Mouse (Mus musculus) right cerebral cortex, adult 18-20 months (tissue): ENCODE measurements around the gene Pom121l2.

Experiments
- DNase-seq: peaks from one replicate; pipeline ENCODE4 v3.0.0; 2022; ENCODE audit warnings: mixed read lengths

Gene Pom121l2

GRCm38 (mm10) chr13:21980981-21981802 is at the start of gene Pom121l2:
Gene Pom121l2 (plus strand): TSS chr13:21981194.
- peak; percentile 14 for DNase-seq

DNA sequence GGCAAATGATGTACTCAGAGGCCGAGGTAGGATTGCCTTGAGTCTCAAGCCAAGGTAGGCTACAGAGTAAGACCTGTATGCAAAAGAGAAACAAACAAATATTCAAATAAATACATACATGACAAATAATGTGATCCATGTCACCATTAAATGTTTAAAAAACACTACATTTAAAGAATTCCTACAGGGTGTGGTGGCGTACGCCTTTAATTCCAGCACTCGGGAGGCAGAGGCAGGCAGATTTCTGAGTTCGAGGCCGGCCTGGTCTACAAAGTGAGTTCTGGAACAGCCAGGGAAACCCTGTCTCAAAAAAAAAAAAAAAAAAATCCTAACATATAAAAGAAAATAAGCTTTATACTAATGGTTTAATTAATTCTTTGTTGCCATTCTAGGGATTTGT is 49.3 kb upstream of the Pom121l2 start:
- no peak for DNase-seq

- peak; percentile 15 for DNase-seq
These were observed 47.1 kb upstream of the Pom121l2 start for GRCm38 (mm10) chr13:21933626-21934548.

DNA sequence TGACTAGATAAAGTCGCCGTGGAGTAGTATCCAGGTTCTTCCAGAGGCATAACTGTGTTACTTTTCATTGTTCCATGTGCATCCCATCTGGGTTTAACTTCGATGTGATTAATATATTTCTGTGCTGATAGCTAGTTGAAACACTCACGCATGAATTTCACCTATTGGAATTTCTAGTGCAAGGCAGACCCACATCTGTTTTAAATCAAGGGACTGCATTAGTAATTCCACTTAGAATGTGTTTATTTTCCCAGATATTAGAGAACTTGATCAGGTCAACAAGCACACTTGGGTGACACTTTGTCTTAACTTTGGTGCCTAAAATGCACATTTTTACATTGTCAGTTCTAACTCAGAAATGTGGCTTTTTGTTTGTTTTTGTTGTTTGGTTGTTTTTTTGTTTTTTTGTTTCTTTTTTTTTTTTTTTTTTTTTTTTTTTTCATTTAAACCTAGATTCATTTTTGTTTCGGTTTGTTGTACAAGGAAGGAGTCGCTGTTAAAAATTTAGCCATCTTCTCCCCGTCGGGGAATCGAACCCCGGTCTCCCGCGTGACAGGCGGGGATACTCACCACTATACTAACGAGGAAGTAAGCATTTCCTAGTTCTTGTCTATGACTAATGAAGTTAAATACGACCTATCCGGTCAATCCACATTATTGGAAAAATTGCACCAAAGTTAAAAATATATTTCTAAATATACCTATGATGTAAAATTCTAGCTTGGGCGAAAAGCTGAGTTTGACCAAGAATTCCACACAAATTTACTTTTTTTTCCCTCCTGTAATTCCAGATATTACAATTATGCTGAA is 45.8 kb upstream of the Pom121l2 start:
- DNase-seq = peak; percentile 43

DNA sequence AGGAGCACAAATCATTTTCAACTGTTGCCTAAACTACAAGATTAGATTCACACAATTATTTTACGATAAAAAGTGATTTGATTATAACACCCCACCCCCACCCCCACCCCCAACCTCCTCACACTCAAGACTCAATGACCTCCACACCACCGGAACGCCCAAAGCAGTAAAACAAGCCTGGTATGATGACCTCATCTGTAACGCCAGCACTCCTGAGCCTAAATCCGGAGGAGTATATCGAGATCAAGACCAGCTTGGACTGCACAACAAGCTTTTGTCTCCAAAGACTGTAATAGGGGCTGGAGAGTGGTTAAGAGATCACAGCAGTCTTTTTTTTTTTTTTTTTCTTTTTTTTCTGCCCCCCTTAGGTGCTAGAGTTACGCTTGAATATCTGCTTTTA is 45.2 kb upstream of the Pom121l2 start:
- no peak for DNase-seq

- DNase-seq = peak; percentile 25
These were observed 44.0 kb upstream of the Pom121l2 start for GRCm38 (mm10) chr13:21936968-21937367.

DNA sequence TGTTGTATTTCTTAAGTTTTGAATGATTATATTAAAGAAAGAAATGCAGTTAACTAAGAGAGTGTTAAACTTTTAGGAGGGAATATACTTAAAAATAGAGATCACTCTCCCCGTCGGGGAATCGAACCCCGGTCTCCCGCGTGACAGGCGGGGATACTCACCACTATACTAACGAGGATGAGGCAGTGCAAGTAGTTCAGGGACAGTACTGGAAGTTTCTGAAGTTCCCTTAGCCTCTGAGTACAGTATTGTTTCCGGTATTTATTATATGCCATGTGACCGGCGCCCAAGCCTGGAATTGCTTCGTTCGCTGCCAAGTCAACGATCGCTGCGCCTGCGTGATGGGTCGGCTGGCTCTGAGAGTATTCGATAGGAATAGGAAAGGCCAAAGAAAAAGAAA is 40.8 kb upstream of the Pom121l2 start:
- peak; percentile 91 for DNase-seq

GRCm38 (mm10) chr13:21940811-21941321 is 40.1 kb upstream of the Pom121l2 start:
- peak; percentile 85 for DNase-seq

DNA sequence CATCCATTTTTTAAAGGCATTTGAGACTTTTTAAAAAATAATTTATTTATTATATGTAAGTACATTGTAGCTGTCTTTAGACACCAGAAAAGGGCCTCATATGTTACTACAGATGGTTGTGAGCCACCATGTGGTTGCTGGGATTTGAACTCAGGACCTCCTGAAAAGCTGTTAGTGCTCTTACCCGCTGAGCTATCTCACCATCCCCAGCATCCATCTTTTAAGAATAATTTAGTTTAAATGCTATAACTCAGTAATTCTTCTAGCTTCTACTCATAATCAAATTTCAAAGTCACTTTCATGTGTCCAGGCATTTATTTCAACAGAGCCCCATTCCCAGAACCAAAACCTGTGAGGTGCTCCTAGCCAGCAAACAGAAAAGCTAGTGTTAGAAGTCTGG is 37.4 kb upstream of the Pom121l2 start:
- no peak for DNase-seq

GRCm38 (mm10) chr13:21944592-21944925 is 36.4 kb upstream of the Pom121l2 start:
- DNase-seq = no peak

DNA sequence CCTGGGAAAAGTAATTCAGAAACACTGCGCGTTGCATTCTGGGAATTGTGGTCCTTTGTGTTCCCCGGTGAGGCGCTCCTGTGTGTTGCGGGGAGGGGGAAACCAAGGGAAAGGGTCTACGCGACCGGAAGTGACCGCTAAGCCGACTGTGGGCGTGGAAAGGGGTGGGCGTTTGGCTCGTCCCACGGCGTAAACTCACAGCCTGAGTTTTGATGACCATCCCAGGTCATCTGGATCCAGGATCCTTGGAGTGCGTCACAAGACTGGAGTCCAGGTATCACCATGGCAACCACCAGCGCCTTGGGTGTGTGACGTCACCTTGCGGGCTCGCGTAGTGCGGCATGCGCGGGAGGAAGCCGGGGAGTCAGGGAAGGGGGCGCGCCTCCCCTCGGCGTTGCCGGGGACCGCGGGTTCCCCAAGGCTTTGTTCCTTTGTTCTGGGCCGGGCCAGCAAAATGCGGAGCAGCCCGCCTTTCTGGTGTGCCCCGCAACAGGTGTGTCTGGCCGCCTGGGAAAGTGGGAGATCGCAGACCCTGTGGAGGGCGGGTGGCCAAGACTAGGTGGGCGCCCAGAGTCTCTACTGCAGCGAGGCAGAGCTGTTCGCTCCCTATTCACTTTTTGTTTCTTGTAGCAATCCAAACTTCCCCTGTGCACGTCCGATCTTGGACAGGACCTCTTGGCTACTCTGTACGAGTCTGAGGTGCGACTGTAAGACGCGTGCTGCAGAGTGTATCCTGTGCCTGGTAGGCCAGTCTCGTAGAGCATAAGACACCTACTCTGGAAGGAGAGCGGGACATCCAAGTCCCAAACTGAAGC is 35.9 kb upstream of the Pom121l2 start, which contains the start of gene Zfp184:
Gene Zfp184, plus strand, starts transcription at position 169 of the 815 bp plus-strand sequence.
- peak; percentile 91 for DNase-seq

GRCm38 (mm10) chr13:21969269-21969668 is 11.7 kb upstream of the Pom121l2 start:
- no peak for DNase-seq

DNA sequence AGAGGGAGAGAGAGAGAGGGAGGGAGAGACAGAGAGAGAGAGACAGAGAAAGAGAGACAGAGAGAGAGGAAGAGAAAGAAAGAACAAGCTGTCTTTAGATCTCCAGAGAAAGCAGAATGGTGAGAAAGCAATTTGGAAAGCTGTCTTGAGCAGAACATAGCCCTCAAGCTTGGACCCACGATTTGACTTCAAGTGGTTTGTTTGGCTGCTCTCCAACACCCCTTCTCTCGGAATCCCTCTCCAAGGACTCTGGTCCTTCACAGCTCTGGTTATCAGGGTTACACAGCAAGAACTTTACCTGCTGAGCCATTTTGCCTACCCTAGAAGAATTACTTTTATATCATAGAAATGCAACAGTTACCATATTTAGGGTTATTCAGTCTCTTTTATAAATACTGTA is 11.2 kb upstream of the Pom121l2 start:
- no peak for DNase-seq

DNA sequence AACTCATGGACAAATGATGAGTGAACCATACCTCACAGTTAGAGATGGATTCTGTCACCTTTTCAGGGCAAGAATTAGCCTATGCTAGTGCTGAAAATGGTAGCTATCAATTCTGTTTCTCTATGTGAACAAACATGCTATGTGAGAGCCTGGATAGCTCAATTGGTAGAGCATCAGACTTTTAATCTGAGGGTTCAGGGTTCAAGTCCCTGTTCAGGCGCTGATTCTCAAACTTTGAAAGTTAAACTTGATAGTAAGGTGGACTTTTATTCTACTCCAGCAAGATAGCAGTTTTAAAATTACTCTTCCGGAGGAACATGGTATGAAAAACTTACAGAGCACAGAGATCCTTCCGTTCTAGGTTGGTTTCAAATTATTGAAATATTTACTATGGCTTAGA is 9.4 kb upstream of the Pom121l2 start:
- no peak for DNase-seq

- peak; percentile 92 for DNase-seq
These were observed 6.7 kb upstream of the Pom121l2 start for GRCm38 (mm10) chr13:21974221-21974725.

DNA sequence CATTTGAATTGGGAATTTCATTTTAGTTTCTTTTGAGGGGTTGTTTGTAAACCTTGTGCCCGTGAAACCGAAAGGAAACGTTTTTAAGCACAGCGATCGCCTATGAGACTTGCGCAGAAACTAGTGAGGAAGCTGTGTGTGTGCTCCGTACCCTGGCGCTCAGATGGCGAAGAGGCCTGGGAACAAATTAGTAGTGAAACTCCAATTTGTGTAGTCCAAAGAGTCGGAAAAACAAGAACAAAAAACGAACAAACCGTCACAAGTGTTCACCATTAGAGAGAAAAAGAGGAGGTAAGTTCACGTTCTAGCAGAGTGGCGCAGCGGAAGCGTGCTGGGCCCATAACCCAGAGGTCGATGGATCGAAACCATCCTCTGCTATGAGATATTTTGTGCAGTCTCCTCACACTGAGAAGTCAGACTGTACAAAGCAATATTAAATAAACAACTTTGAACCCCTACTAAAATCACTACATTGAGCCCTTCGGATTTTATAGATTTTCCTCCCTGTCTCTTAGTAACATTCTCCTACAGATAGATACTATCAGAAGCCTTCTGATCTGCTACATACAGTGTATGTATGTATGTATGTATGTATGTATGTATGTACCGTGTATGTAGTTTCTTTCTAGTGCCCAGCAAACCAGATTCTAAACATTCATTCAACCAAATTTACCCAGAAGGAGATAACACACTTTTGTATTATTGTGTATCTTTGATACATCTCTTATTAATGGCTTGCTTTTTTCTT is 6.1 kb upstream of the Pom121l2 start:
- peak; percentile 53 for DNase-seq

DNA sequence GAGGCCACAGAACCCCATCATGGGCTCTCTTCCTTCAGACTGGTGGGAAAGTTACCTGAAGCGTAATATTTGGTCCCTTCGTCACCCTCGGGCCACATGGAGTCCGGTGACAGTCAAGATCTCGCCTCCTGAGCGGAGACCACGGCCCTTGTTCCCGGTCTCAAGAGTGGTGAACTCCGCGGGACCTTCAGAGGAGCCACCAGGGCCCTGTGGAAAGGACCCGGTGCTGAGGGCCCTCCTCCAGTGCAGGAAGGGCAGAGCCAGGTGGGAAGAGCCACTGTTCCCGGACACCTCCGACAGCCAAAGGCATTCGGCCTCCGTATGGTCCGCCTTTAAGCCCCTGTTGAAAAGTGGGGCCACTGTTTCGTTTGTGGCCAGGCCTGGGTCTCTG is 804 bp downstream of the Pom121l2 start:
- DNase-seq = no peak

DNA sequence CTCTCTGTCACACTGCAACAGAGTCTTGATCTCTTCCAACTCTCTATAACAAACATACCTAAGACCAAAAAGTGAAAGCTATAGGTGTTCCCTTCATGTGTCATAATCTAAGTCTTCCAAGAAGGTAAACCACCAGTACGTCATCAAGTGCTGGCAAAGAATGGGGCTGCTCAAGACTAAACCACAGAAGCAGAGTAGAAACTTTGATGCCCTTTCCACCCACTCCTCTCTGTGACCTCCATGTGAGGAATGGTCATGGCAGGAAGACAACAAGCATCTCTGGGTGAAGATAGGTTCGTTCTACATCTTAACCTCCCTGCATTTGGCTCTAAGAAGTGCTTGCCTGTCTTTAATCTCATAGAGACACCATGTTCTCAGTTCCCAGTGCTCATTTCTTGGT is 3.5 kb downstream of the Pom121l2 start:
- DNase-seq = no peak

DNA sequence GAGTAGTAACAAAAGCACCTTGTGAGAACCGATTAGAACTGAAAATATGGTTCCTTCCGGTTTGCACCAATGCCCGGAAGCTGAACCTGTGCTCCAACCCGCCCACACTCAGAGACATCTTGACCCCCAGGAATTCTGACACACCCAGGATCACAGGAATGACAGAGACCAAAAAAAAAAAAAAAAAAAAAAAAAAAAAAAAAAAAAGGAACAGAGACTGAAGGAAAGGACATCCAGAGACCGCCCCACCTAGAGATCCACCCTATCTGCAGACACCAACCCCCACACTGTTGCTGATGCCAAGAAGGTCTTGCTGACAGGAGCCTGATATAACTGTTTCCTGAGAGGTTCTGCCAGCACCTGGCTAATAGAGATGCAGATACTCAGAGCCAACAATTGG is 11.6 kb downstream of the Pom121l2 start:
- no peak for DNase-seq

- DNase-seq = no peak
These were observed 13.2 kb downstream of the Pom121l2 start for GRCm38 (mm10) chr13:21993957-21994738.
